Mouse (Mus musculus) liver, embryonic 14.5 days (tissue): ENCODE measurements around the gene Tenm2. TPM values are rescaled to one million over a fixed set of nuclear protein-coding genes. Genes with fewer than 3 reads are reported as not detected.

Experiments
- ATAC-seq: fragments of 200-750 bp; cut with Nextera tagmentation; 2 replicates; pipeline ENCODE4 v1.8.0; 2017; ENCODE audit warnings: moderate number of reproducible peaks, mild to moderate bottlenecking, moderate library complexity; ENCODE audit not compliant: insufficient read depth
- DNase-seq, 3 experiments: peaks; one replicate each; pipeline ENCODE4 v3.0.0-alpha.2; 2012 to 2013; ENCODE audit warnings: low read depth in 3 of 3, low spot score in 3 of 3
- H3K27ac ChIP-seq: fragments of 300-500 bp; sonication (generic); 2 replicates; pipeline ENCODE4 v1.5.1; 2014; ENCODE audit warnings: moderate library complexity, mild to moderate bottlenecking, control low read depth, inconsistent platforms
- H3K27me3 ChIP-seq: fragments of 300-500 bp; sonication (generic); 2 replicates; pipeline ENCODE4 v1.6.1; 2014; ENCODE audit warnings: mild to moderate bottlenecking, low read length, moderate library complexity; ENCODE audit not compliant: control insufficient read depth, insufficient read depth
- H3K36me3 ChIP-seq: fragments of 300-500 bp; sonication (generic); replicated peaks from 2 replicates; pipeline ENCODE4 v1.6.1; 2014; ENCODE audit warnings: low read depth; ENCODE audit not compliant: control insufficient read depth, insufficient read depth
- H3K4me1 ChIP-seq, 2 experiments: fragments of 200-500 bp in 1 of 2; fragments of 300-500 bp in 1 of 2; sonication (generic) in 1 of 2; replicated peaks; 2 replicates each; pipeline ENCODE4 v1.6.1; 2012 to 2014; ENCODE audit warnings: antibody characterized with exemption in 1 of 2, inconsistent platforms in 1 of 2, low read length in 1 of 2; ENCODE audit not compliant: control insufficient read depth in 2 of 2, insufficient read depth in 2 of 2
- H3K4me2 ChIP-seq: fragments of 300-500 bp; sonication (generic); 2 replicates; pipeline ENCODE4 v1.6.1; 2014; ENCODE audit warnings: low read depth, mild to moderate bottlenecking, control low read depth, moderate library complexity
- H3K4me3 ChIP-seq, 2 experiments: fragments of 200-500 bp in 1 of 2; fragments of 300-500 bp in 1 of 2; sonication (generic) in 1 of 2; 2 replicates each; pipeline ENCODE4 v1.5.1; 2012 to 2014; ENCODE audit warnings: low read depth in 2 of 2, low read length in 2 of 2, mild to moderate bottlenecking in 2 of 2, control low read depth in 1 of 2, inconsistent platforms in 1 of 2, moderate library complexity in 1 of 2; ENCODE audit not compliant: insufficient read depth in 1 of 2
- H3K9ac ChIP-seq: fragments of 300-500 bp; sonication (generic); replicated peaks from 2 replicates; pipeline ENCODE4 v1.6.1; 2014; ENCODE audit warnings: mild to moderate bottlenecking, control low read depth, moderate library complexity
- H3K9me3 ChIP-seq: fragments of 300-500 bp; sonication (generic); 2 replicates; pipeline ENCODE4 v1.6.1; 2016; ENCODE audit warnings: low read length, mixed read lengths; ENCODE audit not compliant: control insufficient read depth
- CTCF ChIP-seq: IDR thresholded peaks from 2 replicates; pipeline ENCODE4 v1.5.1; 2016; ENCODE audit warnings: antibody characterized with exemption, low read depth, control low read depth
- EP300 ChIP-seq: IDR thresholded peaks from 2 replicates; pipeline ENCODE4 v1.6.1; 2016; ENCODE audit warnings: antibody characterized with exemption, low read depth
- WGBS: fragments of 180-500 bp; shearing (Covaris S2); extraction: QIAGEN DNeasy Blood & Tissue Kit; methylation state at CpG from one replicate; pipeline ENCODE4 v1.1.7; 2014; ENCODE audit not compliant: insufficient replicate concordance; 5-methylcytosine and 5-hydroxymethylcytosine counted together
- polyA plus RNA-seq, 2 experiments: library from polyadenylated mRNA; depleted of rRNA in 1 of 2; stranded (reverse) in 1 of 2; unstranded in 1 of 2; fragments of >200 nt; fragmentation: Nextera tagmentation in 1 of 2; extraction: Ambion mirVana in 1 of 2; gene quantifications; 2 replicates each; pipeline versions ENCODE4 v1.2.1 to v1.2.3; 2012 to 2014

The Tenm2 gene
- polyA plus RNA-seq, 2 experiments: 0.06 TPM; not detected in 1

DNA sequence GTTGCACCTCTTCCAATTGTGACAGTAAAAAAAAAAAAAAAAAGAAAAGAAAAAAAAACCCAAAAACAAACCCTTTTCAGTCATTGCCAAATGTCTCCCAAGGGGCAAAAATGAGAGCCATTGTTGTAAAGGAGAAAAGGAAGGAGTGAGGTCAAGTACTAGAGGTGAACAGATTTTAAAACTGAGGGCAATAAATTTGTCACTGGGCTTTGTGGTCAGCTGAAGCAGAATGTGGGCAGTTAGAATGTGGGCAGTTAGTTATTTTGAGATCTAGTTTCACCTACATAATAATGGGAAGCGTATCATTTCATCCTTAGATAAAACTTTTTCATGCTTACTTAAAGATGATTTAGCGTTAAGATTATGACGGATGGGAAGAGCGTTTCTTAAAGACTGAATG, 1016.2 kb downstream of the Tenm2 start:
- Histone ChIP-seq H3K4me1 (no peaks in the 10 kb centered on the region), H3K9me3 (no peaks in the 10 kb centered on the region), H3K27me3 (no peaks in the 10 kb centered on the region), H3K4me2 (no peak overlapping the region), H3K36me3 (no peaks in the 10 kb centered on the region), H3K9ac (no peak overlapping the region), H3K27ac (no peak overlapping the region), H3K4me3 (no peak overlapping the region)
- no peak for DNase-seq
- no peak for TF ChIP-seq EP300
- TF ChIP-seq CTCF: no peak
- no peak for ATAC-seq
- 58% methylated on average over 4 of the region's 4 CpGs for WGBS

DNA sequence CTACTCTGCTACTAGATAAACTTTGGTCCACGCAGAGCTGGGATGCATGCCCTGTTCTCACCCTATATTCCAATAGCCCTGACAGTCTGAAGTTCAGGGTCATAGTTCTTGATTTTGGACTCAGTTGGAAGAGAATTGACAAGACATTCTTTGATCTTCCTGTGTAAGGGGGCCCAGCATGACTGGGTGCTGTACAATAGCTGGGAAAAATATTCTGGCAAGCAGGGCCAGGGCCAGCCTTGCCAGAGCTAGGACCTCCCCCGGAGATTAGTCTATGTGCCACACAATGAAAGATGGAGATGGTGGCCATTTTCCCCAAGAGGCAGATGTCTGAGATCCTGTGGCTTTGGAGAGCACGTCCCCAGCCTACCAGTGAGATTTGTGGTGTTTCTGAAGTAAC, 1021.2 kb downstream of the Tenm2 start:
- Histone ChIP-seq H3K9me3 (no peaks in the 10 kb centered on the region), H3K9ac (no peak overlapping the region), H3K27me3 (no peaks in the 10 kb centered on the region), H3K4me2 (no peak overlapping the region), H3K27ac (no peak overlapping the region), H3K4me3 (no peak overlapping the region), H3K4me1 (no peaks in the 10 kb centered on the region), H3K36me3 (no peaks in the 10 kb centered on the region)
- TF ChIP-seq EP300 (no peak), CTCF (no peak)
- no peak for ATAC-seq
- DNase-seq: no peak
- 50% methylated on average over 3 of the region's 3 CpGs for WGBS

DNA sequence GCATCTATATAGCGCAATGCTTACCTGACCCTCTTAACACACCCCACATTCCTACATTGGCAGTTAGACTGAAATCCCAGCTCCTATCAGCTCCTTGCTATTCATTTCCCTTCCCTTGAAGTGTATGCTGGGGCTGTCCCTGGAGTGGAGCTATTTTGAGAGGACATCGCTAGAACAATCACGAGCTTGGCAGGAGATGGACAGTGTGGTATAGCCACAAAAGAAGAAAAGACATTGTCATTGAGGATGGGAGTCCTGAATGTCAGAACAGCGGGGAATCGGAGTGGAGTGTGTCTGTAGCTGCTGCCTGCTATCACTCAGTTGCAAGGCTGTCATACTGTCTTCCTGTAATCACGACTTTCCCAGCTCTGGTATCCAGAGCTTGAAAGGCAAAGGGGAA, 1031.4 kb downstream of the Tenm2 start:
- Histone ChIP-seq H3K4me3 (no peak overlapping the region), H3K9ac (no peak overlapping the region), H3K4me1 (no peaks in the 10 kb centered on the region), H3K36me3 (no peaks in the 10 kb centered on the region), H3K27me3 (no peaks in the 10 kb centered on the region), H3K27ac (no peak overlapping the region), H3K4me2 (no peak overlapping the region), H3K9me3 (no peaks in the 10 kb centered on the region)
- ATAC-seq: no peak
- 56% methylated on average over 6 of the region's 6 CpGs for WGBS
- TF ChIP-seq CTCF (no peak), EP300 (no peak)
- DNase-seq: no peak

DNA sequence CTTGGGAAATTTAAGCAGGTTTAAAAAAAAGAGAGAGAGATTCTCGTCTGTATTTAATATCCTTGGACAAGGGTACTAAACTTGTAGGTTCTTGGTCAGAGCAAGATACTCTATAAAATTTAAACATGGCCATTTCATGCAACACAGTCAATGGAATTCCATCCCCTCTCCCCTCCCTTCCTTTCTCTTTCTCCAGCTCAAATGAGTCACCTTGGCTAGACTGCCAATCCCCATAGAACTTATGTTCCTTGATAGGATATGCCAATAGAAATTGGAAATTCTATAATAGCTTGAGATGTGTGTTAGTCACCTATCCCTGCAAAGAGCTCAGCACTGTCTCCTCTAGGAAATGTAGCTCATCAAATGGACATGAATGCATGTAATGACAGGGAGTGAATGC, 1031.9 kb downstream of the Tenm2 start:
- no peak for TF ChIP-seq EP300
- no peak for TF ChIP-seq CTCF
- Histone ChIP-seq H3K27ac (no peak overlapping the region), H3K4me1 (no peaks in the 10 kb centered on the region), H3K9me3 (no peaks in the 10 kb centered on the region), H3K4me3 (no peak overlapping the region), H3K27me3 (no peaks in the 10 kb centered on the region), H3K9ac (no peak overlapping the region), H3K4me2 (no peak overlapping the region), H3K36me3 (no peaks in the 10 kb centered on the region)
- WGBS: 38% methylated on average over 1 of the region's 1 CpGs
- ATAC-seq (no peak), DNase-seq (no peak)

DNA sequence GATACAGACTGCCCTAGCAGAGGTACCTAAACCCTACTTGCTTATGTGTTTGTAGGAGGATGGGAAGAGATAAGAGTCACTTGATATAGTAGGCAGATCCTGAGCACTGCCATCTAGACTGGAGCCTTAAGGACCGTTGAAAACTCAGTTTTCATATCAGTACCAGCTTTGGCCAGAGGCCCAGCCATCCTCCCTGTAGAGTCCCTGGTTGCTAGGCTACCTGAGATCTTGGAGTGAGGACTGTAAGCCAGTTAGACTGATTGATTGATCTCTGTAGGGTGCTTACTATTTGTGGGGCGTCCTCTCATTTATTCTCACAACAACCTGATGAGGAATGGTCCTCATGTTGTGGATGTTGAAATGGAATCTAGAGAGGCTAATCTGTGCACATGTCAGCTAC, 1041.4 kb downstream of the Tenm2 start:
- Histone ChIP-seq H3K4me2 (no peak overlapping the region), H3K4me3 (no peak overlapping the region), H3K36me3 (no peaks in the 10 kb centered on the region), H3K27ac (no peak overlapping the region), H3K9ac (no peak overlapping the region), H3K27me3 (no peaks in the 10 kb centered on the region), H3K9me3 (no peaks in the 10 kb centered on the region), H3K4me1 (no peaks in the 10 kb centered on the region)
- TF ChIP-seq CTCF (no peak), EP300 (no peak)
- WGBS: 50% methylated on average over 2 of the region's 2 CpGs
- DNase-seq (no peak), ATAC-seq (no peak)

DNA sequence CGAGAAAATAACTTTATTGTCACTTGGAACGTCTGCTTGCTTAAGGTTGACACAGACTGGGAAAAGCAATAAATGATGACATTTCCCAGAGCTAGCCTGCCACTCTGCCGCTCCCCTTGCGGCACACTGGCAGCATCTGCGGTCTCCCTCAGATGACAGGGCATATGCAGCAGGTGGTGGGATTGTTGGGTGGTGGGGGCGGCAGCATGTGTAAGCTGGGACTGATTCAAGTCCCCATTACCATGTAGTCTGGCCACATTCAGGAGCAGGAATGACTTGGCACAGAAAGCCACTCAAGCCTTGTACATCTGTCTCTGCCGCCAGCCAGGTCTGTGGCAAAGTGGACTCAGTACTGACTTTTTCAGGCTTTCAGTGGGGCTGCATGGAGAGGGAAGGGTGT, 1059.7 kb downstream of the Tenm2 start:
- H3K4me3 ChIP-seq: no peak overlapping the region
- WGBS: 68% methylated on average over 7 of the region's 7 CpGs
- no peaks in the 10 kb centered on the region for H3K27me3 ChIP-seq
- H3K9me3 ChIP-seq: no peaks in the 10 kb centered on the region
- DNase-seq (no peak), ATAC-seq (no peak)
- no peak overlapping the region for H3K4me2 ChIP-seq
- no peaks in the 10 kb centered on the region for H3K36me3 ChIP-seq
- H3K4me1 ChIP-seq: no peaks in the 10 kb centered on the region
- no peak overlapping the region for H3K27ac ChIP-seq
- TF ChIP-seq EP300: no peak
- no peak for TF ChIP-seq CTCF
- H3K9ac ChIP-seq: no peak overlapping the region
